ENCODE assay signal across 11 mouse cellular contexts in genomic region chr13:98726494-98726893, GRCm38 (mm10). TPM values are rescaled to one million over a fixed set of nuclear protein-coding genes. Genes with fewer than 3 reads are reported as not detected.
A peak's percentile ranks its signal among the peaks of the same experiment; 100 is the strongest.
DNase-seq lines count a peak whose midpoint lies in the region; ATAC-seq and TF ChIP-seq lines count a peak whose summit lies in the region.
"Had no signal": no experiment of that assay in that cellular context is flagged by ENCODE, and none has a peak within 500 bp of the region (broad histone marks: within the 10 kb centered on the region; RNA-seq: fewer than 3 reads in every experiment).

No protein-coding gene starts in this region.

- TF ChIP-seq EP300 in MEL (IDR thresholded peaks at IDR 0.05; ENCODE audit: low read depth in 1 of 2, low read length in 2 of 2) = no peak

- peak; percentile 67 for TF ChIP-seq RAD21 in MEL (IDR thresholded peaks at IDR 0.05; ENCODE audit: low read depth, low read length)

- H3K9me3 ChIP-seq in forebrain, embryonic 14.5 days (replicated peaks; ENCODE audit: control insufficient read depth, low read length) = no peaks in the 10 kb centered on the region
- H3K9me3 ChIP-seq in forebrain, embryonic 11.5 days (ENCODE audit: control insufficient read depth, low read length) = no peaks in the 10 kb centered on the region
- no peaks in the 10 kb centered on the region for H3K9me3 ChIP-seq in MEL (replicated peaks; ENCODE audit: insufficient read depth, low read length)
- no peaks in the 10 kb centered on the region for H3K9me3 ChIP-seq in intestine, postnatal 0 days (ENCODE audit: control insufficient read depth)
- H3K9me3 ChIP-seq in heart, embryonic 12.5 days (replicated peaks) = no peaks in the 10 kb centered on the region
- H3K9me3 ChIP-seq: G1E had no signal

- H3K27ac ChIP-seq in forebrain, embryonic 14.5 days (ENCODE audit: low read depth, low read length) = no peak overlapping the region
- no peak overlapping the region for H3K27ac ChIP-seq in forebrain, embryonic 11.5 days (ENCODE audit: low read depth, low read length)
- no peak overlapping the region for H3K27ac ChIP-seq in MEL (ENCODE audit: control insufficient read depth, low read depth, low read length)
- H3K27ac ChIP-seq in intestine, postnatal 0 days (ENCODE audit: low read depth, low read length) = no peak overlapping the region
- no peak overlapping the region for H3K27ac ChIP-seq in heart, embryonic 12.5 days (ENCODE audit: poor library complexity, severe bottlenecking)

- intact Hi-C loops in left cerebral cortex, postnatal 14 days (cut with DNase I) = loop anchor here (2.0 kb wide), 1 partner anchor 86 kb away; no protein-coding TSS in a partner anchor

- H3K79me2 ChIP-seq in MEL (ENCODE audit: control insufficient read depth, insufficient read depth, low read length, poor library complexity) = no peaks in the 10 kb centered on the region

- H3K4me1 ChIP-seq in forebrain, embryonic 14.5 days (ENCODE audit: control insufficient read depth, insufficient read depth, low read length) = no peaks in the 10 kb centered on the region
- H3K4me1 ChIP-seq in forebrain, embryonic 11.5 days (replicated peaks; ENCODE audit: control insufficient read depth, insufficient read depth, low read length) = no peaks in the 10 kb centered on the region
- no peaks in the 10 kb centered on the region for H3K4me1 ChIP-seq in MEL (ENCODE audit: control insufficient read depth in 1 of 2, insufficient read depth in 2 of 2, low read length in 2 of 2)
- no peaks in the 10 kb centered on the region for H3K4me1 ChIP-seq in intestine, postnatal 0 days (replicated peaks; ENCODE audit: control insufficient read depth, insufficient read depth, low read length)
- no peaks in the 10 kb centered on the region for H3K4me1 ChIP-seq in heart, embryonic 12.5 days (replicated peaks)

- TF ChIP-seq POLR2A in MEL (IDR thresholded peaks at IDR 0.05; ENCODE audit: control insufficient read depth in 1 of 2, insufficient read depth in 1 of 2, low read depth in 1 of 2, low read length in 2 of 2, poor library complexity in 1 of 2) = no peak

- no peaks in the 10 kb centered on the region for H3K27me3 ChIP-seq in forebrain, embryonic 14.5 days (replicated peaks; ENCODE audit: control insufficient read depth, insufficient read depth, low read length)
- no peaks in the 10 kb centered on the region for H3K27me3 ChIP-seq in forebrain, embryonic 11.5 days (ENCODE audit: control insufficient read depth, insufficient read depth, low read length)
- H3K27me3 ChIP-seq in MEL (ENCODE audit: control insufficient read depth in 1 of 2, insufficient read depth in 2 of 2, low read length in 2 of 2) = no peaks in the 10 kb centered on the region
- H3K27me3 ChIP-seq in intestine, postnatal 0 days (replicated peaks; ENCODE audit: control insufficient read depth, insufficient read depth, low read length) = no peaks in the 10 kb centered on the region
- no peaks in the 10 kb centered on the region for H3K27me3 ChIP-seq in heart, embryonic 12.5 days (replicated peaks)

- no peak overlapping the region for H3K9ac ChIP-seq in forebrain, embryonic 14.5 days (ENCODE audit: low read length)
- H3K9ac ChIP-seq in forebrain, embryonic 11.5 days (ENCODE audit: low read length) = no peak overlapping the region
- no peak overlapping the region for H3K9ac ChIP-seq in MEL (ENCODE audit: control insufficient read depth, low read depth, low read length, poor library complexity, severe bottlenecking)
- no peak overlapping the region for H3K9ac ChIP-seq in intestine, postnatal 0 days (ENCODE audit: low read depth, low read length)
- no peak overlapping the region for H3K9ac ChIP-seq in heart, embryonic 12.5 days

- H3K4me2 ChIP-seq in forebrain, embryonic 14.5 days (ENCODE audit: low read length) = no peak overlapping the region
- H3K4me2 ChIP-seq in forebrain, embryonic 11.5 days (ENCODE audit: low read depth, low read length, severe bottlenecking) = no peak overlapping the region
- no peak overlapping the region for H3K4me2 ChIP-seq in intestine, postnatal 0 days (replicated peaks; ENCODE audit: low read depth)
- no peak overlapping the region for H3K4me2 ChIP-seq in heart, embryonic 12.5 days

- peaks cover 42% of the 10 kb centered on the region for H3K36me3 ChIP-seq in forebrain, embryonic 14.5 days (ENCODE audit: control insufficient read depth, insufficient read depth, low read length)
- H3K36me3 ChIP-seq in forebrain, embryonic 11.5 days (ENCODE audit: control insufficient read depth, insufficient read depth, low read length) = peaks cover 3% of the 10 kb centered on the region; the same call in 1 of the 2 replicates
- peaks cover 2 to 6% of the 10 kb centered on the region in 2 experiments; a peak in 2 of 4 replicates for H3K36me3 ChIP-seq in MEL (ENCODE audit: control insufficient read depth in 1 of 2, insufficient read depth in 2 of 2, low read length in 2 of 2)
- peaks cover 39% of the 10 kb centered on the region for H3K36me3 ChIP-seq in intestine, postnatal 0 days (ENCODE audit: control insufficient read depth, insufficient read depth)
- H3K36me3 ChIP-seq in heart, embryonic 12.5 days = peaks cover 55% of the 10 kb centered on the region

- peak; percentile 28 to 75 (median 42); a peak in 4 of 6 replicates for TF ChIP-seq CTCF in MEL (IDR thresholded peaks at IDR 0.05 in 2 of 3, conservative IDR thresholded peaks at IDR 0.05 in 1 of 3; ENCODE audit: control insufficient read depth in 1 of 3, insufficient read depth in 1 of 3, low read depth in 2 of 3, low read length in 3 of 3, poor library complexity in 1 of 3, severe bottlenecking in 1 of 3)
- peak; percentile 85 for TF ChIP-seq CTCF in intestine, postnatal 0 days (IDR thresholded peaks at IDR 0.05; ENCODE audit: low read depth)

- H3K4me3 ChIP-seq in forebrain, embryonic 14.5 days (ENCODE audit: low read depth, low read length) = no peak overlapping the region
- no peak overlapping the region for H3K4me3 ChIP-seq in forebrain, embryonic 11.5 days (ENCODE audit: low read depth, low read length)
- H3K4me3 ChIP-seq in MEL (ENCODE audit: control insufficient read depth in 1 of 2, insufficient read depth in 1 of 2, low read depth in 2 of 2, low read length in 2 of 2) = no peak overlapping the region
- H3K4me3 ChIP-seq in intestine, postnatal 0 days (ENCODE audit: low read depth, low read length) = no peak overlapping the region
- no peak overlapping the region for H3K4me3 ChIP-seq in heart, embryonic 12.5 days
- H3K4me3 ChIP-seq: erythroblast, embryonic 14.5 days had no signal

- ATAC-seq in forebrain, embryonic 14.5 days = peak; percentile 58; the same call in 1 of the 2 replicates
- ATAC-seq in forebrain, embryonic 11.5 days (replicated peaks; ENCODE audit: low FRiP score) = no peak
- no peak; the same call in 1 of the 2 replicates for ATAC-seq in intestine, postnatal 0 days
- no peak for ATAC-seq in heart, embryonic 12.5 days (ENCODE audit: insufficient number of reproducible peaks, low FRiP score)

- DNase-seq in forebrain, embryonic 14.5 days (ENCODE audit: low spot score) = peak; percentile 54
- DNase-seq in forebrain, embryonic 11.5 days (ENCODE audit: low spot score) = no peak
- DNase-seq in left cerebral cortex, postnatal 14 days (ENCODE audit: low spot score in 2 of 2) = peak; percentile 46 to 64
- no peak for DNase-seq in left cerebral cortex, adult 8-10 months (ENCODE audit: low spot score in 2 of 2)
- DNase-seq in MEL (ENCODE audit: low read depth, low spot score) = peak; percentile 60
- no peak for DNase-seq in frontal cortex, postnatal 10 days (ENCODE audit: low spot score in 2 of 2)

- 58% methylated on average over 4 of the region's 4 CpGs for WGBS in forebrain, embryonic 14.5 days
- 68% methylated on average over 4 of the region's 4 CpGs for WGBS in forebrain, embryonic 11.5 days
- 61% methylated on average over 4 of the region's 4 CpGs for WGBS in intestine, postnatal 0 days
- 60% methylated on average over 4 of the region's 4 CpGs for WGBS in heart, embryonic 12.5 days

TF ChIP-seq in MEL, 35 proteins besides CTCF, POLR2A, EP300 and RAD21:
- TF ChIP-seq ZC3H11A (IDR thresholded peaks at IDR 0.05; ENCODE audit: low read depth, low read length) (peak; percentile 52), BHLHE40 (IDR thresholded peaks at IDR 0.05; ENCODE audit: borderline replicate concordance, low read depth, low read length) (no peak), SMC3 (IDR thresholded peaks at IDR 0.05; ENCODE audit: low read depth, low read length) (peak; percentile 68), MYC (IDR thresholded peaks at IDR 0.05; ENCODE audit: low read depth, low read length) (0 out of 2 replicates have a peak, but pooled peaks have one; percentile 68)
TF ChIP-seq in MEL: peak in this region for 3.

RNA-seq across cellular contexts. Expression of gene Tmem171, which starts 31.9 kb away (rescaled TPM):
- polyA plus RNA-seq in forebrain, embryonic 14.5 days (2014; fragmentation: Nextera tagmentation; extraction: Ambion mirVana) = not detected in 2 replicates
- polyA plus RNA-seq in forebrain, embryonic 11.5 days (2014; fragmentation: Nextera tagmentation; extraction: Ambion mirVana) = not detected in 2 replicates
- under 1 TPM; 0.31 to 0.38 TPM for total RNA-seq in left cerebral cortex, postnatal 14 days (2021)
- 1 to 10 TPM in 1 of 4 experiments, under 1 TPM in 3; 0.33 to 1.4 (median 0.61) TPM for total RNA-seq in left cerebral cortex, adult 8-10 months (2022)
- total RNA-seq in MEL (2012; rRNA removed) = not detected in 2 replicates
- polyA plus RNA-seq in MEL (2012; ENCODE audit: insufficient read depth in 1 of 2, insufficient read length in 2 of 2, low read depth in 1 of 2, low replicate concordance in 2 of 2, missing spikeins in 1 of 2) = not detected
- 48.6 and 56.7 TPM in 2 replicates for polyA plus RNA-seq in intestine, postnatal 0 days (2015; fragmentation: Nextera tagmentation; extraction: Ambion mirVana)
- polyA plus RNA-seq in heart, embryonic 12.5 days (2016; fragmentation: Nextera tagmentation; extraction: Ambion mirVana) = 0.93 and 1.4 TPM in 2 replicates
- polyA plus RNA-seq: erythroblast, embryonic 14.5 days; G1E; limb, embryonic 11.5 days had no signal

Comparison
In these comparisons a context has a peak if more than half of its experiments do, and no peak if none do; other contexts are left out.
1. DNase-seq: peak in forebrain, embryonic 14.5 days (single experiment), left cerebral cortex, postnatal 14 days (2 of 2) and MEL (single experiment); none in forebrain, embryonic 11.5 days (single experiment), left cerebral cortex, adult 8-10 months (0 of 2) and frontal cortex, postnatal 10 days (0 of 2).
2. RNA of gene Tmem171, which starts 31.9 kb away (polyA plus RNA-seq): 48.6 to 56.7 TPM in intestine, postnatal 0 days; 0.93 to 1.4 TPM in heart, embryonic 12.5 days, not detected in forebrain, embryonic 14.5 days, not detected in forebrain, embryonic 11.5 days and not detected in MEL; every median in the first group is over 10 times any median in the second.